Comparison of ENCODE assay signal across 8 mouse cellular contexts in genomic region chr5:105648648-105649287, GRCm38 (mm10). TPM values are rescaled to one million over a fixed set of nuclear protein-coding genes. Genes with fewer than 3 reads are reported as not detected.
DNase-seq lines count a peak whose midpoint lies in the region; TF ChIP-seq lines count a peak whose summit lies in the region.

No protein-coding gene starts in this region.

- peak; percentile 17 for DNase-seq in gastrocnemius, adult 18-20 months (ENCODE audit: low spot score)
- no peak for DNase-seq in gastrocnemius, adult 8-10 months (ENCODE audit: low spot score in 2 of 2)
- peak; percentile 73 to 77 for DNase-seq in B cell, adult 2 months
- peak; percentile 26 for DNase-seq in embryonic facial prominence, embryonic 10.5 days (ENCODE audit: low spot score)
- DNase-seq in kidney, postnatal 10 days, result peak; percentile 44
- peak; percentile 86 for DNase-seq in lung, postnatal 10 days
- peak; percentile 94 for DNase-seq in thymus, adult 2 months
- DNase-seq in cerebellum, postnatal 4 days (ENCODE audit: low spot score in 2 of 2), result no peak

- H3K4me1 ChIP-seq in embryonic facial prominence, embryonic 10.5 days, result peaks cover 17% of the 10 kb centered on the region
- peaks cover 63% of the 10 kb centered on the region for H3K4me1 ChIP-seq in thymus, adult 2 months (replicated peaks; ENCODE audit: control insufficient read depth, insufficient read depth, low read length)

- H3K36me3 ChIP-seq in embryonic facial prominence, embryonic 10.5 days (replicated peaks), result no peaks in the 10 kb centered on the region
- H3K36me3 ChIP-seq in thymus, adult 2 months (ENCODE audit: control insufficient read depth, insufficient read depth, low read length), result no peaks in the 10 kb centered on the region

- no peaks in the 10 kb centered on the region for H3K9me3 ChIP-seq in embryonic facial prominence, embryonic 10.5 days

- H3K27me3 ChIP-seq in embryonic facial prominence, embryonic 10.5 days (replicated peaks; ENCODE audit: low read depth, poor library complexity, severe bottlenecking), result peaks cover 1% of the 10 kb centered on the region; the same call in 1 of the 2 replicates
- no peaks in the 10 kb centered on the region for H3K27me3 ChIP-seq in thymus, adult 2 months (ENCODE audit: control insufficient read depth, insufficient read depth, low read length)

- H3K4me3 ChIP-seq in embryonic facial prominence, embryonic 10.5 days, result no peak overlapping the region
- peak overlapping the region; percentile 10 for H3K4me3 ChIP-seq in thymus, adult 2 months (ENCODE audit: control insufficient read depth, insufficient read depth, low read length)

- H3K27ac ChIP-seq in embryonic facial prominence, embryonic 10.5 days (replicated peaks), result peak overlapping the region; percentile 58; the same call in 1 of the 2 replicates
- H3K27ac ChIP-seq in thymus, adult 2 months (ENCODE audit: control insufficient read depth, insufficient read depth, low read length), result peak overlapping the region; percentile 99

- WGBS in embryonic facial prominence, embryonic 10.5 days, result 47% methylated on average over 7 of the region's 7 CpGs
- WGBS in thymus, adult 2 months, result 3% methylated on average over 7 of the region's 7 CpGs

- peak; percentile 70 for TF ChIP-seq POLR2A in thymus, adult 2 months (IDR thresholded peaks at IDR 0.05; ENCODE audit: control insufficient read depth, extremely low read depth, insufficient read depth, low read length, poor library complexity)

- no peak for TF ChIP-seq CTCF in thymus, adult 2 months (IDR thresholded peaks at IDR 0.05; ENCODE audit: borderline replicate concordance, control insufficient read depth, extremely low read depth, insufficient read depth, low read length, poor library complexity)

RNA-seq across cellular contexts. Expression of gene Lrrc8d, which starts 51.0 kb away (rescaled TPM):
- 1 to 10 TPM; 3.3 to 5.0 TPM for total RNA-seq in gastrocnemius, adult 18-20 months (2021)
- 1 to 10 TPM; 3.0 to 3.5 (median 3.3) TPM for total RNA-seq in gastrocnemius, adult 8-10 months (2022)
- 22.2 TPM in 2 replicates for polyA plus RNA-seq in embryonic facial prominence, embryonic 10.5 days (2016; fragmentation: Nextera tagmentation; extraction: Ambion mirVana)
- 5.6 and 5.7 TPM in 2 replicates for polyA plus RNA-seq in thymus, adult 2 months (2012; rRNA removed)

Comparison
In these comparisons a context has a peak if more than half of its experiments do, and no peak if none do; other contexts are left out.
1. DNase-seq: peak in gastrocnemius, adult 18-20 months (single experiment), B cell, adult 2 months (2 of 2), embryonic facial prominence, embryonic 10.5 days (single experiment), kidney, postnatal 10 days (single experiment), lung, postnatal 10 days (single experiment) and thymus, adult 2 months (single experiment); none in gastrocnemius, adult 8-10 months (0 of 2) and cerebellum, postnatal 4 days (0 of 2).